Mouse (Mus musculus): ENCODE measurements around the gene Gap43.
"Not testable (repeated sequence)": the region's sequence is repeated elsewhere in the genome, so short reads cannot be mapped to it uniquely, and the experiment has no call there.

Gene Gap43

GRCm38 (mm10) chr16:42294481-42294880 lies 46.0 kb downstream of the Gap43 start:
- DNase-seq (ENCODE audit: extremely low read depth, low read depth): no peak

GRCm38 (mm10) chr16:42294056-42294455 lies 46.4 kb downstream of the Gap43 start:
- DNase-seq (ENCODE audit: extremely low read depth, low read depth): no peak

GRCm38 (mm10) chr16:42291572-42291971 lies 48.9 kb downstream of the Gap43 start:
- no peak for DNase-seq (ENCODE audit: extremely low read depth, low read depth)

GRCm38 (mm10) chr16:42284005-42284404 lies 56.4 kb downstream of the Gap43 start:
- no peak for DNase-seq (ENCODE audit: extremely low read depth, low read depth)

- no peak for DNase-seq (ENCODE audit: extremely low read depth, low read depth)
Observed at GRCm38 (mm10) chr16:42277713-42278112, 62.7 kb downstream of the Gap43 start.

GRCm38 (mm10) chr16:42277268-42277667 lies 63.2 kb downstream of the Gap43 start:
- DNase-seq (ENCODE audit: extremely low read depth, low read depth): no peak

- DNase-seq (ENCODE audit: extremely low read depth, low read depth): peak; percentile 12
Observed at GRCm38 (mm10) chr16:42276216-42277141, 64.0 kb downstream of the Gap43 start.

GRCm38 (mm10) chr16:42275518-42276215 lies 64.8 kb downstream of the Gap43 start:
- DNase-seq (ENCODE audit: extremely low read depth, low read depth): no peak

GRCm38 (mm10) chr16:42271213-42271612 lies 69.2 kb downstream of the Gap43 start:
- no peak for DNase-seq (ENCODE audit: extremely low read depth, low read depth)

GRCm38 (mm10) chr16:42269587-42269967 lies 70.9 kb downstream of the Gap43 start:
- no peak for DNase-seq (ENCODE audit: extremely low read depth, low read depth)

GRCm38 (mm10) chr16:42268843-42269586 lies 71.4 kb downstream of the Gap43 start:
- no peak for DNase-seq (ENCODE audit: extremely low read depth, low read depth)

GRCm38 (mm10) chr16:42265185-42265584 lies 75.3 kb downstream of the Gap43 start:
- DNase-seq (ENCODE audit: extremely low read depth, low read depth): peak; percentile 2

GRCm38 (mm10) chr16:42262935-42263542 lies 77.4 kb downstream of the Gap43 start:
- no peak for DNase-seq (ENCODE audit: extremely low read depth, low read depth)

GRCm38 (mm10) chr16:42255693-42256092 lies 84.8 kb downstream of the Gap43 start:
- DNase-seq (ENCODE audit: extremely low read depth, low read depth): no peak

GRCm38 (mm10) chr16:42255222-42255621 lies 85.2 kb downstream of the Gap43 start:
- no peak for DNase-seq (ENCODE audit: extremely low read depth, low read depth)

GRCm38 (mm10) chr16:42252252-42252651 lies 88.2 kb downstream of the Gap43 start:
- DNase-seq (ENCODE audit: extremely low read depth, low read depth): no peak

- not testable (repeated sequence) for DNase-seq (ENCODE audit: extremely low read depth, low read depth)
Observed at GRCm38 (mm10) chr16:42244121-42244520, 96.3 kb downstream of the Gap43 start.

- no peak for DNase-seq (ENCODE audit: extremely low read depth, low read depth)
Observed at GRCm38 (mm10) chr16:42231306-42231705, 109.1 kb downstream of the Gap43 start.

Data from MEL-GATA-1-ER (cell line).